Comparison of ENCODE assay signal across 9 mouse cellular contexts in the genomic region with DNA sequence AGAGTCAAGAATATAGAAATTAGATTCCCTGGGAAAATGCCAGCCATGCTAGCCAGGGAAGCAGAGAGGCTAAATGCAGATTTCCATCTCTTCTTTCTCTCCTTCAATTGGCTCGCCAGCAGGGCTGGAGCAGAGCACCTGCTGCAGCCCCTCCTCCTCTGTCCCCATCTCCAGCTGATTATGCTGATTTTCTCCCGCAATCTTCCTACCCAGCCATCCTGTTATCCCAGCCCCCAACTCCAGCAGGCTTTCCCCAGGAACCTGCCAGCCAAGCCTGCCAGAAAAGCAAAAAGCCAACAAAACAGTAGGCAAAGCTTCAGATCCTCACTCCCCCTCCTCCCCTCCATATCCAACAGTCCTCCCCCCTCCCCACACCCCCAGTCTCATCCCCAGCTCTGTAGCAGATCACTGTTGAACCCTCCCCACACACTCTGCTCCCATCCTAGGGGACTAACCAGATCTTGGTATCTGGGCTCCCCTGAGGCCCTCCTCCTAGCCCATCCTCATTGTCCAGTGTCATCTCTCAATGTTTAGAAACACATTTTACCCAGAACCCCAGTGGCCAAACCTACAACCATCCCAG. TPM values are rescaled to one million over a fixed set of nuclear protein-coding genes. Genes with fewer than 3 reads are reported as not detected.
DNase-seq lines count a peak whose midpoint lies in the region; ATAC-seq and TF ChIP-seq lines count a peak whose summit lies in the region.
"Had no signal": no experiment of that assay in that cellular context is flagged by ENCODE, and none has a peak within 500 bp of the region (broad histone marks: within the 10 kb centered on the region; RNA-seq: fewer than 3 reads in every experiment).

No protein-coding gene starts in this region.

- no peaks in the 10 kb centered on the region for H3K27me3 ChIP-seq in hindbrain, embryonic 16.5 days (replicated peaks; ENCODE audit: control insufficient read depth, insufficient read depth, low read length)
- H3K27me3 ChIP-seq in midbrain, embryonic 12.5 days = no peaks in the 10 kb centered on the region
- H3K27me3 ChIP-seq in stomach, postnatal 0 days (ENCODE audit: control insufficient read depth, insufficient read depth, low read length) = no peaks in the 10 kb centered on the region

- no peaks in the 10 kb centered on the region for H3K9me3 ChIP-seq in hindbrain, embryonic 16.5 days (ENCODE audit: control insufficient read depth, low read length)
- H3K9me3 ChIP-seq in midbrain, embryonic 12.5 days = no peaks in the 10 kb centered on the region
- no peaks in the 10 kb centered on the region for H3K9me3 ChIP-seq in stomach, postnatal 0 days (ENCODE audit: control insufficient read depth, low read length)

- ATAC-seq in hindbrain, embryonic 16.5 days = peak; percentile 95
- peak; percentile 92 for ATAC-seq in midbrain, embryonic 12.5 days (ENCODE audit: low FRiP score, low read depth)
- no peak for ATAC-seq in stomach, postnatal 0 days (ENCODE audit: low FRiP score, low TSS enrichment)
- ATAC-seq in CD4-positive, CD25-positive, alpha-beta regulatory T cell, adult 4 months = no peak

- peak; percentile 72 for DNase-seq in ES-CJ7 (ENCODE audit: low read depth, low spot score)
- DNase-seq in brain, embryonic 14.5 days (ENCODE audit: low read depth) = peak; percentile 96
- no peak for DNase-seq in adrenal gland, postnatal 4 days (ENCODE audit: low spot score in 2 of 2)
- no peak for DNase-seq in stomach, postnatal 0 days (ENCODE audit: low spot score)
- DNase-seq in adrenal gland, adult 18-20 months (ENCODE audit: low spot score in 2 of 2) = no peak
- DNase-seq: lung, adult 18-20 months had no signal

- no peak for TF ChIP-seq EP300 in stomach, postnatal 0 days (optimal IDR thresholded peaks at IDR 0.05)

- no peaks in the 10 kb centered on the region for H3K36me3 ChIP-seq in hindbrain, embryonic 16.5 days (ENCODE audit: control insufficient read depth, insufficient read depth, low read length)
- H3K36me3 ChIP-seq in midbrain, embryonic 12.5 days = no peaks in the 10 kb centered on the region
- H3K36me3 ChIP-seq in stomach, postnatal 0 days (ENCODE audit: control insufficient read depth, insufficient read depth, low read length) = no peaks in the 10 kb centered on the region

- WGBS in hindbrain, embryonic 16.5 days = 2% methylated on average over 2 of the region's 2 CpGs
- 8% methylated on average over 2 of the region's 2 CpGs for WGBS in midbrain, embryonic 12.5 days
- 16% methylated on average over 2 of the region's 2 CpGs for WGBS in stomach, postnatal 0 days

- H3K4me1 ChIP-seq in hindbrain, embryonic 16.5 days (ENCODE audit: control insufficient read depth, insufficient read depth, low read depth, low read length) = peaks cover 4% of the 10 kb centered on the region; the same call in 1 of the 2 replicates
- H3K4me1 ChIP-seq in midbrain, embryonic 12.5 days = peaks cover 10% of the 10 kb centered on the region
- H3K4me1 ChIP-seq in stomach, postnatal 0 days (replicated peaks; ENCODE audit: control insufficient read depth, insufficient read depth) = no peaks in the 10 kb centered on the region

- H3K9ac ChIP-seq in hindbrain, embryonic 16.5 days (ENCODE audit: low read depth, low read length) = no peak overlapping the region; the same call in 1 of the 2 replicates
- H3K9ac ChIP-seq in midbrain, embryonic 12.5 days (replicated peaks) = no peak overlapping the region
- H3K9ac ChIP-seq in stomach, postnatal 0 days (ENCODE audit: low read length) = no peak overlapping the region

- TF ChIP-seq CTCF in brain, embryonic 14.5 days (IDR thresholded peaks at IDR 0.05; ENCODE audit: borderline replicate concordance, extremely low read depth, insufficient read depth, insufficient read length) = no peak
- no peak for TF ChIP-seq CTCF in stomach, postnatal 0 days (IDR thresholded peaks at IDR 0.05; ENCODE audit: low read depth)

- peak overlapping the region; percentile 12; the same call in 1 of the 2 replicates for H3K4me2 ChIP-seq in hindbrain, embryonic 16.5 days (ENCODE audit: low read length)
- no peak overlapping the region for H3K4me2 ChIP-seq in midbrain, embryonic 12.5 days (replicated peaks)
- H3K4me2 ChIP-seq in stomach, postnatal 0 days (replicated peaks; ENCODE audit: low read depth) = no peak overlapping the region

- peak overlapping the region; percentile 48; the same call in 1 of the 2 replicates for H3K27ac ChIP-seq in hindbrain, embryonic 16.5 days (ENCODE audit: low read depth, low read length)
- H3K27ac ChIP-seq in midbrain, embryonic 12.5 days (replicated peaks) = peak overlapping the region; percentile 72
- no peak overlapping the region for H3K27ac ChIP-seq in stomach, postnatal 0 days (replicated peaks)

- H3K4me3 ChIP-seq in hindbrain, embryonic 16.5 days (ENCODE audit: low read length) = no peak overlapping the region
- no peak overlapping the region for H3K4me3 ChIP-seq in midbrain, embryonic 12.5 days
- H3K4me3 ChIP-seq in stomach, postnatal 0 days (ENCODE audit: low read depth, low read length) = no peak overlapping the region

- TF ChIP-seq POLR2A in brain, embryonic 14.5 days (IDR thresholded peaks at IDR 0.05; ENCODE audit: borderline replicate concordance, extremely low read depth, insufficient read depth, insufficient read length, poor library complexity, severe bottlenecking) = no peak

RNA-seq across cellular contexts. Expression of a gene that starts 15.7 kb away (rescaled TPM):
- polyA plus RNA-seq in brain, embryonic 14.5 days (2012; rRNA removed) = 190 and 227 TPM in 2 replicates
- 74.9 and 84.2 TPM in 2 replicates for polyA plus RNA-seq in hindbrain, embryonic 16.5 days (2015; fragmentation: Nextera tagmentation; extraction: Ambion mirVana)
- 68.7 and 74.1 TPM in 2 replicates for polyA plus RNA-seq in midbrain, embryonic 12.5 days (2016; fragmentation: Nextera tagmentation; extraction: Ambion mirVana)
- total RNA-seq in adrenal gland, postnatal 4 days (2021) = 10 to 100 TPM; 18.8 to 19.2 TPM
- polyA plus RNA-seq in stomach, postnatal 0 days (2015; fragmentation: Nextera tagmentation; extraction: Ambion mirVana) = 2.0 and 2.3 TPM in 2 replicates
- 1 to 10 TPM; 2.4 to 3.5 TPM for polyA plus RNA-seq in CD4-positive, CD25-positive, alpha-beta regulatory T cell, adult 4 months (2017; shearing (Covaris generic))
- total RNA-seq in adrenal gland, adult 18-20 months (2021) = 1 to 10 TPM; 6.0 to 6.5 TPM

Comparison
In these comparisons a context has a peak if more than half of its experiments do, and no peak if none do; other contexts are left out.
1. DNase-seq: peak in ES-CJ7 (single experiment) and brain, embryonic 14.5 days (single experiment); none in adrenal gland, postnatal 4 days (0 of 2), stomach, postnatal 0 days (single experiment) and adrenal gland, adult 18-20 months (0 of 2).
2. ATAC-seq: peak in hindbrain, embryonic 16.5 days (single experiment) and midbrain, embryonic 12.5 days (single experiment); none in stomach, postnatal 0 days (single experiment) and CD4-positive, CD25-positive, alpha-beta regulatory T cell, adult 4 months (single experiment).
3. RNA of a gene that starts 15.7 kb away (polyA plus RNA-seq): 190 to 227 TPM in brain, embryonic 14.5 days, 74.9 to 84.2 TPM in hindbrain, embryonic 16.5 days and 68.7 to 74.1 TPM in midbrain, embryonic 12.5 days; 2.4 to 3.5 TPM in CD4-positive, CD25-positive, alpha-beta regulatory T cell, adult 4 months and 2.0 to 2.3 TPM in stomach, postnatal 0 days; every median in the first group is over 10 times any median in the second.